Mouse (Mus musculus) gastrocnemius, postnatal 14 days (tissue): Measurements from ENCODE around the gene Abi1. TPM values are rescaled to one million over a fixed set of nuclear protein-coding genes. Genes with fewer than 3 reads are reported as not detected.
"Not testable (repeated sequence)": the region's sequence is repeated elsewhere in the genome, so short reads cannot be mapped to it uniquely, and the experiment has no call there.

Experiments
- DNase-seq: peaks from one replicate; pipeline ENCODE4 v3.0.0; 2021; ENCODE audit warnings: mixed read lengths
- intact Hi-C: fragments of 180-260 bp; cut with DNase I; formaldehyde crosslinking; loops from one replicate; pipeline ENCODE4 v1.15.1; 2025; ENCODE audit warnings: low total_unique reads
- total RNA-seq, 2 experiments: library from RNA; stranded (reverse); gene quantifications; 2 replicates each; pipeline ENCODE4 v1.2.3; 2021

Gene Abi1
- total RNA-seq, 2 experiments from 2014 or later = 21.6 to 24.3 TPM

GRCm38 (mm10) chr2:22998804-22999203, 41.2 kb downstream of the Abi1 start:
- DNase-seq = no peak
- intact Hi-C loops = no loop called here

- intact Hi-C loops = no loop called here
- DNase-seq = no peak
Observed at GRCm38 (mm10) chr2:22998015-22998414, 42.0 kb downstream of the Abi1 start.

GRCm38 (mm10) chr2:22996071-22996470, 44.0 kb downstream of the Abi1 start:
- intact Hi-C loops = no loop called here
- DNase-seq = no peak

GRCm38 (mm10) chr2:22985973-22986657, 53.9 kb downstream of the Abi1 start:
- DNase-seq = no peak
- intact Hi-C loops = no loop called here

- no peak for DNase-seq
- intact Hi-C loops = no loop called here
Observed at GRCm38 (mm10) chr2:22977387-22977973, 62.6 kb downstream of the Abi1 start.

- intact Hi-C loops = no loop called here
- DNase-seq = no peak
Observed at GRCm38 (mm10) chr2:22962970-22963369, 77.1 kb downstream of the Abi1 start.

- intact Hi-C loops = no loop called here
- no peak for DNase-seq
Observed at GRCm38 (mm10) chr2:22962242-22962641, 77.8 kb downstream of the Abi1 start.

- intact Hi-C loops = no loop called here
- no peak for DNase-seq
Observed at GRCm38 (mm10) chr2:22961681-22962080, 78.4 kb downstream of the Abi1 start.

- no peak for DNase-seq
- intact Hi-C loops = no loop called here
Observed at GRCm38 (mm10) chr2:22957415-22957814, 82.6 kb downstream of the Abi1 start.

- no peak for DNase-seq
- intact Hi-C loops = no loop called here
Observed at GRCm38 (mm10) chr2:22955914-22956313, 84.1 kb downstream of the Abi1 start.

- DNase-seq = no peak
- intact Hi-C loops = no loop called here
Observed at GRCm38 (mm10) chr2:22954278-22954677, 85.8 kb downstream of the Abi1 start.

- intact Hi-C loops = no loop called here
- DNase-seq = no peak
Observed at GRCm38 (mm10) chr2:22949956-22950355, 90.1 kb downstream of the Abi1 start.

- intact Hi-C loops = no loop called here
- no peak for DNase-seq
Observed at GRCm38 (mm10) chr2:22933556-22933955, 106.5 kb downstream of the Abi1 start.

GRCm38 (mm10) chr2:22928259-22928658, 111.8 kb downstream of the Abi1 start:
- intact Hi-C loops = no loop called here
- DNase-seq = no peak

- intact Hi-C loops, DNase-seq: not testable (repeated sequence)
Observed at GRCm38 (mm10) chr2:22925911-22926310, 114.1 kb downstream of the Abi1 start.

GRCm38 (mm10) chr2:22918651-22919050, 121.4 kb downstream of the Abi1 start:
- intact Hi-C loops = no loop called here
- DNase-seq = no peak

GRCm38 (mm10) chr2:22914421-22914820, 125.6 kb downstream of the Abi1 start:
- no peak for DNase-seq
- intact Hi-C loops = no loop called here

- intact Hi-C loops = no loop called here
Observed at GRCm38 (mm10) chr2:22903947-22904346, 136.1 kb downstream of the Abi1 start.

GRCm38 (mm10) chr2:22895282-22896273, 144.5 kb downstream of the Abi1 start, which contains the start of gene Pdss1:
Gene Pdss1, plus strand, starts transcription at chr2:22895522.
- peak; percentile 93 for DNase-seq
- intact Hi-C loops = loop anchor here (10.0 kb wide), 1 partner anchor 169 kb away; the partner anchor contains the start of gene Acbd5

More at GRCm38 (mm10) chr2:22903947-22904346, 136.1 kb downstream of the Abi1 start:
- no peak for DNase-seq

- intact Hi-C loops = loop anchor here (10.0 kb wide), 1 partner anchor 170 kb away; the partner anchor contains the start of gene Acbd5
Observed at GRCm38 (mm10) chr2:22894932-22895281, 145.1 kb downstream of the Abi1 start.

More at GRCm38 (mm10) chr2:22894932-22895281, 145.1 kb downstream of the Abi1 start:
- no peak for DNase-seq
